Mouse (Mus musculus): Measurements from ENCODE around the gene Mospd3.

GRCm38 (mm10) chr5:137611245-137611602 lies 10.4 kb upstream of the Mospd3 start:
- TF ChIP-seq POLR2A (IDR thresholded peaks at IDR 0.05; ENCODE audit: control insufficient read depth, extremely low read depth, insufficient read depth, low read length, poor library complexity) (no peak), CTCF (IDR thresholded peaks at IDR 0.05; ENCODE audit: borderline replicate concordance, control insufficient read depth, extremely low read depth, insufficient read depth, low read length, poor library complexity) (no peak)
